Mouse (Mus musculus) adrenal gland, adult (tissue): ENCODE data around the gene 6030498E09Rik.

Source experiments
- DNase-seq, 2 experiments: peaks; one replicate each; pipeline ENCODE4 v3.0.0; 2022 to 2023; ENCODE audit warnings: low spot score in 1 of 2; ENCODE audit not compliant: inconsistent age in 2 of 2

6030498E09Rik gene

GRCm38 (mm10) chrX:38772478-38772877 lies at the start of gene 6030498E09Rik:
Gene 6030498E09Rik, plus strand, starts transcription at chrX:38772671.
- peak in 1 of 2 experiments; percentile 32 for DNase-seq

GRCm38 (mm10) chrX:38730081-38730480 lies 42.4 kb upstream of the 6030498E09Rik start:
- no peak for DNase-seq

GRCm38 (mm10) chrX:38730639-38731038 lies 41.8 kb upstream of the 6030498E09Rik start:
- no peak for DNase-seq

- DNase-seq, result no peak
Measured at GRCm38 (mm10) chrX:38733683-38734082, 38.8 kb upstream of the 6030498E09Rik start.

- peak; percentile 65 to 89 for DNase-seq
Measured at GRCm38 (mm10) chrX:38734916-38735880, 37.3 kb upstream of the 6030498E09Rik start.

- DNase-seq, result no peak
Measured at GRCm38 (mm10) chrX:38771453-38771852, 1.0 kb upstream of the 6030498E09Rik start.

- DNase-seq, result peak in 1 of 2 experiments; percentile 46
Measured at GRCm38 (mm10) chrX:38771886-38772285, 585 bp upstream of the 6030498E09Rik start.

- DNase-seq, result no peak
Measured at GRCm38 (mm10) chrX:38794373-38794772, 21.9 kb downstream of the 6030498E09Rik start.

- DNase-seq, result peak; percentile 21 to 63
Measured at GRCm38 (mm10) chrX:38813934-38814333, 41.5 kb downstream of the 6030498E09Rik start.

GRCm38 (mm10) chrX:38816841-38817240 lies 44.4 kb downstream of the 6030498E09Rik start:
- no peak for DNase-seq

GRCm38 (mm10) chrX:38958571-38958970 lies 186.1 kb downstream of the 6030498E09Rik start:
- DNase-seq, result no peak

- no peak for DNase-seq
Measured at GRCm38 (mm10) chrX:38996265-38996664, 223.8 kb downstream of the 6030498E09Rik start.
